Mouse (Mus musculus): Measurements from ENCODE around the gene Acyp1. TPM values are rescaled to one million over a fixed set of nuclear protein-coding genes. Genes with fewer than 3 reads are reported as not detected.

Gene Acyp1
- total RNA-seq, 2 experiments from 2014 or later: 33.2 to 36.4 TPM

- no peak for DNase-seq (ENCODE audit: low spot score in 2 of 2)
Observed at GRCm38 (mm10) chr12:85252083-85252482, 36.2 kb downstream of the Acyp1 start.

- no peak for DNase-seq (ENCODE audit: low spot score in 2 of 2)
Observed at GRCm38 (mm10) chr12:85237553-85237952, 50.7 kb downstream of the Acyp1 start.

GRCm38 (mm10) chr12:85233376-85234358 is 54.6 kb downstream of the Acyp1 start:
- DNase-seq (ENCODE audit: low spot score in 2 of 2): no peak

- peak; percentile 8 to 12 for DNase-seq (ENCODE audit: low spot score in 2 of 2)
Observed at GRCm38 (mm10) chr12:85227876-85228599, 60.2 kb downstream of the Acyp1 start.

GRCm38 (mm10) chr12:85227227-85227626 is 61.0 kb downstream of the Acyp1 start:
- DNase-seq (ENCODE audit: low spot score in 2 of 2): no peak

Small RNA genes lying within 50 kb of the gene (microRNA-seq; reads per million reads assigned to microRNA genes)
- gene Mir6938: 0.42 to 0.50 reads per million in 2 experiments

Other genes starting within 250 kb of the Acyp1 start
- gene Prox2, start 177.7 kb downstream of the Acyp1 start, total RNA-seq (2021): 1 to 10 TPM in 1 of 2 experiments, under 1 TPM in 1; 1.00 to 2.3 TPM
- 100 to 1,000 TPM; 147 to 157 TPM for gene Dlst, start 177.6 kb downstream of the Acyp1 start, total RNA-seq (2021)
- 10 to 100 TPM; 31.4 to 32.8 TPM for gene Rps6kl1, start 137.2 kb downstream of the Acyp1 start, total RNA-seq (2021)
- 1 to 10 TPM; 2.5 to 3.0 TPM for gene Pgf, start 110.6 kb downstream of the Acyp1 start, total RNA-seq (2021)
- gene Eif2b2, start 69.0 kb downstream of the Acyp1 start, total RNA-seq (2021): 10 to 100 TPM; 63.4 to 67.2 TPM
- 10 to 100 TPM; 17.5 TPM for gene Mlh3, start 17.8 kb downstream of the Acyp1 start, total RNA-seq (2021)
- gene Zc2hc1c, start 153 bp upstream of the Acyp1 start, total RNA-seq (2021): 1 to 10 TPM; 2.3 to 2.8 TPM
- 10 to 100 TPM; 35.7 to 36.3 TPM for gene Nek9, start 50.9 kb upstream of the Acyp1 start, total RNA-seq (2021)
- gene Tmed10, start 86.4 kb upstream of the Acyp1 start, total RNA-seq (2021): 100 to 1,000 TPM; 162 to 165 TPM
- gene Fos, start 185.5 kb upstream of the Acyp1 start, total RNA-seq (2021): 10 to 100 TPM; 65.4 to 77.2 TPM